Mouse (Mus musculus) MEL (cell line): ENCODE data around the gene Ucn2. TPM values are rescaled to one million over a fixed set of nuclear protein-coding genes. Genes with fewer than 3 reads are reported as not detected.

Experiments
- DNase-seq: peaks from one replicate; pipeline ENCODE4 v3.0.0; 2011; ENCODE audit warnings: low read depth, low spot score
- H3K27ac ChIP-seq: 2 replicates; pipeline ENCODE4 v1.5.1; 2012; ENCODE audit warnings: low read depth, mild to moderate bottlenecking, control low read depth, low read length, moderate library complexity; ENCODE audit not compliant: control insufficient read depth
- H3K27me3 ChIP-seq, 2 experiments: fragments of 150-350 bp in 1 of 2; sonication (generic) in 1 of 2; 2 replicates each; pipeline ENCODE4 v1.6.1; 2012; ENCODE audit warnings: low read length in 2 of 2, mild to moderate bottlenecking in 2 of 2, improper control_type of control experiment in 1 of 2, moderate library complexity in 1 of 2; ENCODE audit not compliant: insufficient read depth in 2 of 2, control insufficient read depth in 1 of 2
- H3K36me3 ChIP-seq, 2 experiments: 2 replicates each; pipeline ENCODE4 v1.6.1; 2012 to 2014; ENCODE audit warnings: low read length in 2 of 2, improper control_type of control experiment in 1 of 2, inconsistent platforms in 1 of 2, mild to moderate bottlenecking in 1 of 2; ENCODE audit not compliant: insufficient read depth in 2 of 2, control insufficient read depth in 1 of 2
- H3K4me1 ChIP-seq, 2 experiments: fragments of 150-350 bp in 1 of 2; sonication (generic) in 1 of 2; 2 replicates each; pipeline ENCODE4 v1.6.1; 2012; ENCODE audit warnings: low read length in 2 of 2, improper control_type of control experiment in 1 of 2, mild to moderate bottlenecking in 1 of 2; ENCODE audit not compliant: insufficient read depth in 2 of 2, control insufficient read depth in 1 of 2
- H3K4me3 ChIP-seq, 2 experiments: fragments of 150-350 bp in 1 of 2; sonication (generic) in 1 of 2; 2 replicates each; pipeline ENCODE4 v1.5.1; 2012; ENCODE audit warnings: low read depth in 2 of 2, low read length in 2 of 2, mild to moderate bottlenecking in 2 of 2, moderate library complexity in 2 of 2, control low read depth in 1 of 2, improper control_type of control experiment in 1 of 2; ENCODE audit not compliant: control insufficient read depth in 1 of 2, insufficient read depth in 1 of 2
- H3K79me2 ChIP-seq: 2 replicates; pipeline ENCODE4 v1.6.1; 2012; ENCODE audit warnings: mild to moderate bottlenecking, low read length, moderate library complexity; ENCODE audit not compliant: control insufficient read depth, poor library complexity, insufficient read depth
- H3K9ac ChIP-seq: 2 replicates; pipeline ENCODE4 v1.6.1; 2012; ENCODE audit warnings: low read depth, mild to moderate bottlenecking, control low read depth, low read length, moderate library complexity; ENCODE audit not compliant: control insufficient read depth, poor library complexity, severe bottlenecking
- H3K9me3 ChIP-seq: fragments of 150-350 bp; sonication (generic); replicated peaks from 2 replicates; pipeline ENCODE4 v1.6.1; 2012; ENCODE audit warnings: mild to moderate bottlenecking, low read length, improper control_type of control experiment, moderate library complexity; ENCODE audit not compliant: insufficient read depth
- ETS1 ChIP-seq: IDR thresholded peaks from 2 replicates; pipeline ENCODE4 v1.6.1; 2012; ENCODE audit warnings: low read depth, mild to moderate bottlenecking, inconsistent platforms, low read length, improper control_type of control experiment, moderate library complexity
- GABPA ChIP-seq: IDR thresholded peaks from 2 replicates; pipeline ENCODE4 v1.6.1; 2012; ENCODE audit warnings: low read depth, mild to moderate bottlenecking, inconsistent platforms, low read length, improper control_type of control experiment, moderate library complexity
- KAT2A ChIP-seq: conservative IDR thresholded peaks from 2 replicates; pipeline ENCODE4 v1.6.1; 2012; ENCODE audit warnings: low read depth, low read length, improper control_type of control experiment, inconsistent platforms
- MAFK ChIP-seq: IDR thresholded peaks from 2 replicates; pipeline ENCODE4 v1.6.1; 2011; ENCODE audit warnings: low read depth, mild to moderate bottlenecking, low read length, improper control_type of control experiment, borderline replicate concordance
- NRF1 ChIP-seq: IDR thresholded peaks from 2 replicates; pipeline ENCODE4 v1.6.1; 2014; ENCODE audit warnings: low read depth, mild to moderate bottlenecking, inconsistent platforms, low read length, improper control_type of control experiment, moderate library complexity; ENCODE audit not compliant: poor library complexity, insufficient read depth, severe bottlenecking
- POLR2AphosphoS5 ChIP-seq: IDR thresholded peaks from 2 replicates; pipeline ENCODE4 v1.6.1; 2012; ENCODE audit warnings: low read depth, borderline replicate concordance, mild to moderate bottlenecking, inconsistent platforms, low read length, moderate library complexity, mixed read lengths
- TAL1 ChIP-seq: IDR thresholded peaks from 2 replicates; pipeline ENCODE4 v1.6.1; 2012; ENCODE audit warnings: mild to moderate bottlenecking, inconsistent platforms, low read length, moderate library complexity, mixed read lengths
- USF1 ChIP-seq: IDR thresholded peaks from 2 replicates; pipeline ENCODE4 v1.6.1; 2014; ENCODE audit warnings: low read depth, mild to moderate bottlenecking, inconsistent platforms, low read length, improper control_type of control experiment, moderate library complexity
- ZMIZ1 ChIP-seq: IDR thresholded peaks from 2 replicates; pipeline ENCODE4 v1.6.1; 2012; ENCODE audit warnings: low read depth, mild to moderate bottlenecking, inconsistent platforms, low read length, improper control_type of control experiment, moderate library complexity
- polyA plus RNA-seq, 2 experiments: library from polyadenylated mRNA; stranded (reverse) in 1 of 2; unstranded in 1 of 2; fragments of >175 nt in 1 of 2; fragments of >200 nt in 1 of 2; gene quantifications; 2 replicates each; pipeline versions ENCODE4 v1.2.1 to v1.2.4; 2012; ENCODE audit warnings: low replicate concordance in 2 of 2, low read depth in 1 of 2; ENCODE audit not compliant: insufficient read length in 2 of 2, insufficient read depth in 1 of 2, missing spikeins in 1 of 2
- total RNA-seq: library from RNA; depleted of rRNA; stranded (reverse); fragments of 300-350 nt; gene quantifications from 2 replicates; pipeline ENCODE4 v1.2.3, GENCODE M21; 2012

Gene Ucn2
- total and polyA plus RNA-seq, 3 experiments = 0.12 to 0.19 TPM; not detected in 1

DNA sequence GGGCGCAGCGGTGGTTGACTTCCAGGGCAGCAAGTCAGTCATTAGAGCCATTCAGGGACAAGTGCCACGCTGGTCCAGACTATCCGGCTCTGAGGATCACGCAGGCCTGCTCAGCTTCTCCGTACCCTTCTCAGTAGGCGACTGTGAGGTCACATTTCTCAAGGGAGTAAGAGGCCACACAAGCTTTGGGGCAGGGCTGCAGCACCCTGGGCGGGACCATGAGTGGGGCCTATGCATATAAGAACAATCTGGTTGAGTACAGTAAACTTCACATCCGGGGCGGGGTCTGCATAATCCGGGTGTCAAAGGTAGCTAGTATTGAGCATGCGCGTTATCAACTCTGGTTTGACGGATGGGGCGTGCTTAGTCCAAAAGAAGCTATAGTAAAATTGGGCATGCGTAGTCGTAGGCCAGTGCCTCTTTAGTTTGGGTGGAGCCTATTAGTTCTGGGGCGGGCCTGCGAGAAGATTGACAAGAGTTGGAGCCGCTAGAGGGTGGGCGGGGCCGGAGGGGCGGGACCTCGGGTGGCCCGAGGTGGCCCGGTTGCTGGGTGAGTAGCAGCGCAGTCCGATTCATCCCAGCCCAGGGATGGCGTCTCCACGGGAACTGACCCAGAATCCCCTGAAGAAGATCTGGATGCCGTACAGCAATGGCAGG, 5.7 kb downstream of the Ucn2 start, which contains the start of gene Pfkfb4 (continued):
- no peak for TF ChIP-seq GABPA
- TF ChIP-seq NRF1 = peak; percentile 74
- TF ChIP-seq MAFK = no peak
- TF ChIP-seq TAL1 = no peak
- peak; percentile 54; the same call in 1 of the 2 replicates for TF ChIP-seq ZMIZ1
- peak; percentile 22; the same call in 1 of the 2 replicates for TF ChIP-seq ETS1
- TF ChIP-seq, all 39 proteins: peak for 12

DNA sequence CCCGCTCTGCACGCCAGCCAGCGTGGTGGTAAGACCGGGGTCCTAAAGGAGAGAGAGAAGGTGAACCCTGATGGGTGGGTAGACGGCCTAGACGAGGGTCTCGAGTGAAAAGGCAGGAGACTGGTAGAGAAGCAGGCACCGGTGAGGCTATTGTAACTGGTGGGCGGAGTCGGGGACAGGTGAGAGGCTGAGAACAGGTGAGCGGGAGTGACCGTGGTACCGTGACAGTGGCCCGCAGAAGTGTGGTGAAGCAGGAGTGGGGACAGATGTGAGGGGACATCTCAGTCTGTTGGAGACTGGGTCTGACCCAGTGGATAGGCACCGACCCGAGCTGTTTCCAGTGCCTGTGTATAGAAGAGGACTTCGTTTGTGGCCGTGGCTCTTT, 6.3 kb downstream of the Ucn2 start:
- Histone ChIP-seq H3K9ac (peak overlapping the region; percentile 61), H3K4me1 (peaks cover 6 to 38% of the 10 kb centered on the region in 2 experiments), H3K9me3 (no peaks in the 10 kb centered on the region), H3K27ac (no peak overlapping the region), H3K79me2 (no peaks in the 10 kb centered on the region; the same call in 1 of the 2 replicates), H3K4me3 (peak overlapping the region; percentile 66 to 93), H3K27me3 (no peaks in the 10 kb centered on the region), H3K36me3 (peaks cover 0 to 20% of the 10 kb centered on the region in 2 experiments; a peak in 2 of 4 replicates)
- DNase-seq = no peak
- TF ChIP-seq POLR2AphosphoS5 (no peak), USF1 (no peak), ZMIZ1 (0 out of 2 replicates have a peak, but pooled peaks have one; percentile 18)

DNA sequence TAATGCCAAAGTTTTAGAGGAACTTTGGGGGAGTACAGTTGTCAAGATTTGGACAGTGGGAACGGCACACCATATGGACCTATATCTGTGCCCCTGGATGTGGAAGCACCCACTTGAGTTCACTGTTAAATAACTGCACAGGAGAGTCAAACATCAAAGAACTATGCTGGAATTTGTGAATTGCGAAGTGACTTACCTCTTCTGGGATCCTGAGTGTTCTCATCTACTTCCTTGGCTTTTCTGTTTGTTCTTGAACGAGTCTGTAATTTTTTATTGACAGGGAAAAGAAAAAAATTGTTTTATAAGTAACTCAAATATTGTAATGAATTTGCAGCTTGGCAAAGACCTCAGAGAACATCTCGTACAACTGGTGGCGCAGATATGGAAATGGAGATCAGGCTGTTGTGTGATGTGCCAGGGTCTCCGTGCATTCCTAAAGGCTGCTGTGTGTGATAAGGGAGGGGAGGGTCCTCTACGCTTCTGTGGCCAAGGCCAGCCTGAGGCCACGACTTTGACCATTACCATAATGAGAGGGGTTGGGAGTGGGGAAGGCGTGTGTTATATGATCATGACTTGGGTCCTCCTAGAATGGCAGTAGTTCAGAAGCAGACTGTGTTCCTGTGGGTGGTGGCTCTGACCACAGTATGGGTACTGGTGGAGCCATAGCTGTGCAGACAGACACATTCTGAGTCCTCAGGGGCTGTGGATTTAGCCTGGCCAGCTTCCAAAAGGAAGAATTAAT, 7.0 kb downstream of the Ucn2 start:
- no peaks in the 10 kb centered on the region for H3K27me3 ChIP-seq
- H3K4me1 ChIP-seq = peaks cover 6 to 36% of the 10 kb centered on the region in 2 experiments
- H3K9ac ChIP-seq = no peak overlapping the region
- TF ChIP-seq TAL1 (peak; percentile 19), KAT2A (no peak)
- H3K4me3 ChIP-seq = no peak overlapping the region
- H3K9me3 ChIP-seq = no peaks in the 10 kb centered on the region
- no peak for DNase-seq
- H3K27ac ChIP-seq = no peak overlapping the region
- peaks cover 0 to 20% of the 10 kb centered on the region in 2 experiments; a peak in 2 of 4 replicates for H3K36me3 ChIP-seq
- H3K79me2 ChIP-seq = no peaks in the 10 kb centered on the region; the same call in 1 of the 2 replicates
